Mouse (Mus musculus) CH12.LX (cell line): ENCODE data around the gene Zkscan5. TPM values are rescaled to one million over a fixed set of nuclear protein-coding genes. Genes with fewer than 3 reads are reported as not detected.

Source experiments
- DNase-seq: peaks from one replicate; pipeline ENCODE4 v3.0.0-alpha.2; 2013; ENCODE audit errors: extremely low read depth
- H3K27ac ChIP-seq: 2 replicates; pipeline ENCODE4 v1.5.1; 2012; ENCODE audit warnings: low read depth, mild to moderate bottlenecking, control low read depth, moderate library complexity; ENCODE audit not compliant: insufficient read depth
- H3K27me3 ChIP-seq: replicated peaks from 2 replicates; pipeline ENCODE3; 2012; ENCODE audit warnings: inconsistent platforms
- H3K36me3 ChIP-seq, 2 experiments: replicated peaks in 1 of 2; 2 replicates each; pipeline versions ENCODE3 to v1.6.1; 2012; ENCODE audit warnings: inconsistent platforms in 1 of 2, low read length in 1 of 2, mild to moderate bottlenecking in 1 of 2, mixed read lengths in 1 of 2, moderate library complexity in 1 of 2; ENCODE audit not compliant: control insufficient read depth in 1 of 2, insufficient read depth in 1 of 2
- H3K4me1 ChIP-seq, 2 experiments: 2 replicates each; pipeline ENCODE4 v1.6.1; 2012; ENCODE audit warnings: inconsistent platforms in 1 of 2, moderate library complexity in 1 of 2; ENCODE audit not compliant: insufficient read depth in 2 of 2, control insufficient read depth in 1 of 2
- H3K4me2 ChIP-seq: 2 replicates; pipeline ENCODE4 v1.6.1; 2012; ENCODE audit warnings: low read depth, mild to moderate bottlenecking, control low read depth; ENCODE audit not compliant: poor library complexity, insufficient read depth, severe bottlenecking
- H3K4me3 ChIP-seq, 3 experiments: fragments of 150-350 bp in 1 of 3; sonication (generic) in 1 of 3; replicated peaks in 1 of 3; 2 replicates each; pipeline versions ENCODE3 to v1.5.1; 2011 to 2012; ENCODE audit warnings: low read depth in 2 of 3, low read length in 2 of 3, mild to moderate bottlenecking in 2 of 3, moderate library complexity in 2 of 3, control low read depth in 1 of 3, improper control_type of control experiment in 1 of 3, inconsistent platforms in 1 of 3, mixed read lengths in 1 of 3; ENCODE audit not compliant: poor library complexity in 1 of 3
- H3K79me2 ChIP-seq: replicated peaks from 2 replicates; pipeline ENCODE4 v1.6.1; 2012; ENCODE audit warnings: mild to moderate bottlenecking, moderate library complexity; ENCODE audit not compliant: control insufficient read depth, poor library complexity, insufficient read depth, severe bottlenecking; ENCODE audit errors: extremely low read depth
- H3K9ac ChIP-seq: 2 replicates; pipeline ENCODE4 v1.6.1; 2012; ENCODE audit warnings: low read depth, mild to moderate bottlenecking, control low read depth, moderate library complexity; ENCODE audit not compliant: insufficient read depth
- H3K9me3 ChIP-seq: replicated peaks from 2 replicates; pipeline ENCODE3; 2012; ENCODE audit warnings: low read length, inconsistent platforms, mixed read lengths
- CTCF ChIP-seq, 2 experiments: IDR thresholded peaks in 1 of 2; conservative IDR thresholded peaks in 1 of 2; 2 replicates each; pipeline ENCODE4 v1.5.1; 2011 to 2012; ENCODE audit warnings: low read depth in 2 of 2, low read length in 2 of 2, improper control_type of control experiment in 1 of 2, inconsistent platforms in 1 of 2, mild to moderate bottlenecking in 1 of 2, moderate library complexity in 1 of 2
- EP300 ChIP-seq: IDR thresholded peaks from 2 replicates; pipeline ENCODE4 v1.6.1; 2011; ENCODE audit warnings: low read length, improper control_type of control experiment
- ETS1 ChIP-seq: conservative IDR thresholded peaks from 2 replicates; pipeline ENCODE4 v1.6.1; 2012; ENCODE audit warnings: low read depth, mild to moderate bottlenecking, inconsistent platforms, low read length, improper control_type of control experiment, moderate library complexity
- IRF4 ChIP-seq: IDR thresholded peaks from 2 replicates; pipeline ENCODE4 v1.6.1; 2014; ENCODE audit warnings: low read depth, mild to moderate bottlenecking, inconsistent platforms, low read length, improper control_type of control experiment
- JUND ChIP-seq: conservative IDR thresholded peaks from 2 replicates; pipeline ENCODE4 v1.6.1; 2011; ENCODE audit warnings: low read depth, low read length, improper control_type of control experiment
- MXI1 ChIP-seq: IDR thresholded peaks from 2 replicates; pipeline ENCODE4 v1.6.1; 2011; ENCODE audit warnings: mild to moderate bottlenecking, low read depth, low read length, improper control_type of control experiment
- POLR2A ChIP-seq: IDR thresholded peaks from 2 replicates; pipeline ENCODE4 v1.6.1; 2011; ENCODE audit warnings: low read depth, mild to moderate bottlenecking, improper control_type of control experiment, low read length
- POLR2AphosphoS2 ChIP-seq: IDR thresholded peaks from 2 replicates; pipeline ENCODE4 v1.6.1; 2011; ENCODE audit warnings: low read depth, low read length, improper control_type of control experiment
- RAD21 ChIP-seq: IDR thresholded peaks from 2 replicates; pipeline ENCODE4 v1.6.1; 2011; ENCODE audit warnings: low read depth, mild to moderate bottlenecking, low read length, improper control_type of control experiment, moderate library complexity
- SMC3 ChIP-seq: IDR thresholded peaks from 2 replicates; pipeline ENCODE4 v1.6.1; 2011; ENCODE audit warnings: low read depth, low read length, improper control_type of control experiment
- UBTF ChIP-seq: IDR thresholded peaks from 2 replicates; pipeline ENCODE4 v1.6.1; 2012; ENCODE audit warnings: low read depth, mild to moderate bottlenecking, inconsistent platforms, low read length, improper control_type of control experiment, moderate library complexity
- ZC3H11A ChIP-seq: IDR thresholded peaks from 2 replicates; pipeline ENCODE4 v1.6.1; 2012; ENCODE audit warnings: low read depth, mild to moderate bottlenecking, inconsistent platforms, low read length, improper control_type of control experiment
- dilution Hi-C: fragments of 300-500 bp; cut with MboI; formaldehyde crosslinking; loops from 2 replicates; pipeline ENCODE4 v1.14.3; 2020; ENCODE audit warnings: low sequenced_read_pairs; ENCODE audit not compliant: extremely low pct_unique_long_range_greater_than_20kb, extremely low pct_ligation_motif_present
- in situ Hi-C: fragments of 300-500 bp; cut with MboI; formaldehyde crosslinking; loops from 3 replicates; pipeline ENCODE4 v1.14.3; 2019; ENCODE audit warnings: low sequenced_read_pairs, low pct_ligation_motif_present, low pct_unique_long_range_greater_than_20kb, mixed read lengths
- polyA plus RNA-seq: library from polyadenylated mRNA; unstranded; fragments of >175 nt; gene quantifications from 2 replicates; pipeline ENCODE4 v1.2.1, GENCODE M21; 2012; ENCODE audit warnings: low read depth; ENCODE audit not compliant: insufficient read length
- total RNA-seq, 2 experiments: library from RNA; depleted of rRNA; stranded (reverse); fragments of 300-350 nt in 1 of 2; fragments of >200 nt in 1 of 2; gene quantifications; 2 replicates each; pipeline ENCODE4 v1.2.3; 2012 to 2014

Zkscan5 gene
- total and polyA plus RNA-seq, 3 experiments, result 5.0 to 5.6 (median 5.3) TPM

GRCm38 (mm10) chr5:145231367-145231871, 27.1 kb downstream of the Zkscan5 start, which contains the start of gene Zfp655 (continued):
- TF ChIP-seq POLR2AphosphoS2 (peak; percentile 79; the same call in 1 of the 2 replicates), JUND (no peak), CTCF (conservative IDR thresholded peaks at IDR 0.05 in 1 of 2, IDR thresholded peaks at IDR 0.05 in 1 of 2; ENCODE audit: low read depth in 2 of 2, low read length in 2 of 2) (no peak), EP300 (no peak), IRF4 (peak; percentile 61; the same call in 1 of the 2 replicates), ZC3H11A (no peak), ETS1 (peak; percentile 82), SMC3 (no peak)

DNA sequence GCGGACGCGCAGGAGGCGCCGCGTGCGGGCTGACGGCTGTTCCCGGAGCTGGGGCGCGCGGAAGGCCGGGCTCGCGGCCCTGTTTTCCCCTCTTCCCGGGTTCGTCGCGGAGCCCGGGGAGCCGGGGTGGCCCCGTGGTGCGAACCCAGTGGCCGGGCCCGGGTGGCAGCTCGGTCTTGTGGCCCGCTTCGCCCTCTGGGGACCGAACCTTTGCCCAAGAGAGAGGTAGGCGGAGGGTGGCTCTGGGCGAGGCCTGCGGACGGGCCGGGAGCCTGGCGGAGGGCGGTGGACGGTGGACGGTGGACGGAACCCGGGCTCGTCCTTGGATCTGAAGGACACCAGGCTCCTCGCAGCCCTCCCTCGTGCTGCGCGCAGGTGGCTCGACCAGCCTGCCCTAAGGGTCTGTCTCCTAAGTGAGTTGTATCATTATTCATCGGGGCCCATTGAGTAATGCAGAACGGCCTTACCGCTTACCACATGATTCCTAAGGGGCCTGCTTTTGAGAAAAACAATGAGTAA, 27.6 kb downstream of the Zkscan5 start:
- Histone ChIP-seq H3K4me3 (peak overlapping the region; percentile 64 to 98 (median 92)), H3K79me2 (peaks cover 50% of the 10 kb centered on the region), H3K4me1 (peaks cover 0 to 17% of the 10 kb centered on the region in 2 experiments; a peak in 2 of 4 replicates), H3K27me3 (no peaks in the 10 kb centered on the region), H3K27ac (peak overlapping the region; percentile 54), H3K9me3 (no peaks in the 10 kb centered on the region), H3K4me2 (peak overlapping the region; percentile 86), H3K36me3 (peaks cover 32 to 36% of the 10 kb centered on the region in 2 experiments), H3K9ac (peak overlapping the region; percentile 99)
- DNase-seq, result peak; percentile 17
- dilution Hi-C loops, result no loop called here
- TF ChIP-seq POLR2A (no peak), MXI1 (no peak), UBTF (peak; percentile 61; the same call in 1 of the 2 replicates)
- in situ Hi-C loops, result no loop called here

DNA sequence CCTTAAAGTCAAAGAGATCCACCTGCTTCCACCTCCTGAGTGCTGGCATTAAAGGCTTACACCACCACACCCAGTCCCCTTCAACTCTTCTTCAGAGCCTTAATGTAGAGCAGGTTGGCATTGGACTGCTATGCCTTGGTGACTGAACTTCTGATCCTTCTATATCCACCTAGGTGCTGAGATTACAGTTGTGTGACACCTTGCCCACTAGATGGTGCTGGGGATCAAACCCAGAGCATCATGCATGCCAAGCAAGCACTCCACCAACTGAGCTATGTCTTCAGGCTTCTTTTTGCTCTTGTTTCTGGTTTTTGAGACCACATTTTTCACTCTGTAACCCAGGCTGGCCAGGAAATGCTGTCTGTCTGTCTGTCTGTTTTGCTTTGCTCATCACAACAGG, 30.3 kb downstream of the Zkscan5 start:
- Histone ChIP-seq H3K9me3 (no peaks in the 10 kb centered on the region), H3K27ac (no peak overlapping the region), H3K4me3 (no peak overlapping the region), H3K4me2 (no peak overlapping the region), H3K36me3 (peaks cover 45 to 62% of the 10 kb centered on the region in 2 experiments), H3K4me1 (peaks cover 0 to 17% of the 10 kb centered on the region in 2 experiments; a peak in 2 of 4 replicates), H3K79me2 (peaks cover 65% of the 10 kb centered on the region), H3K27me3 (no peaks in the 10 kb centered on the region), H3K9ac (no peak overlapping the region)
- in situ Hi-C loops, result no loop called here
- TF ChIP-seq CTCF (conservative IDR thresholded peaks at IDR 0.05 in 1 of 2, IDR thresholded peaks at IDR 0.05 in 1 of 2; ENCODE audit: low read depth in 2 of 2, low read length in 2 of 2) (peak; percentile 57 to 68), RAD21 (peak; percentile 57), JUND (no peak), SMC3 (peak; percentile 35; the same call in 1 of the 2 replicates)
- peak; percentile 64 for DNase-seq
- dilution Hi-C loops, result no loop called here
